Mouse (Mus musculus) hindbrain, embryonic 11.5 days (tissue): ENCODE results near the gene Amn. TPM values are rescaled to one million over a fixed set of nuclear protein-coding genes. Genes with fewer than 3 reads are reported as not detected.
A peak's percentile ranks its signal among the peaks of the same experiment; 100 is the strongest.

Experiments
- ATAC-seq: fragments of 200-750 bp; cut with Nextera tagmentation; 2 replicates; pipeline ENCODE4 v1.8.0; 2017; ENCODE audit warnings: mild to moderate bottlenecking, moderate TSS enrichment, moderate library complexity; ENCODE audit not compliant: low FRiP score
- DNase-seq: peaks from one replicate; pipeline ENCODE4 v3.0.0-alpha.2; 2015; ENCODE audit warnings: low spot score
- H3K27ac ChIP-seq: fragments of 300-500 bp; sonication (generic); 2 replicates; pipeline ENCODE4 v1.5.1; 2014; ENCODE audit warnings: mild to moderate bottlenecking, low read depth, low read length
- H3K27me3 ChIP-seq: fragments of 300-500 bp; sonication (generic); 2 replicates; pipeline ENCODE4 v1.6.1; 2014; ENCODE audit warnings: mild to moderate bottlenecking, low read length, moderate library complexity, mixed read lengths; ENCODE audit not compliant: control insufficient read depth, insufficient read depth
- H3K36me3 ChIP-seq: fragments of 300-500 bp; sonication (generic); 2 replicates; pipeline ENCODE4 v1.6.1; 2014; ENCODE audit warnings: mild to moderate bottlenecking, low read length, moderate library complexity, mixed read lengths; ENCODE audit not compliant: control insufficient read depth, insufficient read depth
- H3K4me1 ChIP-seq: fragments of 300-500 bp; sonication (generic); replicated peaks from 2 replicates; pipeline ENCODE4 v1.6.1; 2014; ENCODE audit warnings: low read length, mixed read lengths; ENCODE audit not compliant: control insufficient read depth, insufficient read depth
- H3K4me2 ChIP-seq: fragments of 300-500 bp; sonication (generic); replicated peaks from 2 replicates; pipeline ENCODE4 v1.6.1; 2014; ENCODE audit warnings: mild to moderate bottlenecking, low read depth, low read length
- H3K4me3 ChIP-seq: fragments of 300-500 bp; sonication (generic); 2 replicates; pipeline ENCODE4 v1.5.1; 2014; ENCODE audit warnings: low read depth, low read length
- H3K9ac ChIP-seq: fragments of 300-500 bp; sonication (generic); 2 replicates; pipeline ENCODE4 v1.6.1; 2014; ENCODE audit warnings: low read depth, low read length
- H3K9me3 ChIP-seq: fragments of 300-500 bp; sonication (generic); 2 replicates; pipeline ENCODE4 v1.6.1; 2016; ENCODE audit warnings: low read length; ENCODE audit not compliant: control insufficient read depth
- WGBS: fragments of 180-500 bp; shearing (Covaris S2); extraction: QIAGEN DNeasy Blood & Tissue Kit; methylation state at CpG from one replicate; pipeline ENCODE4 v1.1.7; 2014; 5-methylcytosine and 5-hydroxymethylcytosine counted together
- polyA plus RNA-seq: library from polyadenylated mRNA; unstranded; fragments of >200 nt; fragmentation: Nextera tagmentation; extraction: Ambion mirVana; gene quantifications from 2 replicates; pipeline ENCODE4 v1.2.1, GENCODE M21; 2014

The Amn gene
- polyA plus RNA-seq, 1 experiment from 2014 or later = 0.76 TPM

DNA sequence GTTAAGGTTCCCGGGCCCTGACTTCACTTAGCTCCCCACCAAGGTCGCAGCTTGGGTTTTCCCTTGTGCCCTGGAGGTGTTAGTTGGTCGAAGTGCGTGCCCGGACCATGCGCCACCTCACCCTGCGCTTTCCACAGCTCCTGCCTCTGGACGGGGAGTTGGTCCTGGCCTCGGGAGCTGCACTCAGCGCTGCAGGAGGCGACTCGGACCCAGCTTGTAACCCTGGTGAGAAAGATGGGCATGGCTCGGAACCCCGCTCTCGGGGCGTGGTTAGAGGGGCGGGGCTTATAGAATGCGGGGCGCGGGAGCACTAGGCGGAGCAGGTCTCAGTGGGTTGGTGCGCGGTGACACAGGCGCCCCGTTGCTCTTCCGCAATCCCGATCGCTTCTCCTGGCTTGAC lies 3.1 kb downstream of the Amn start:
- Histone ChIP-seq H3K27ac (no peak overlapping the region), H3K36me3 (no peaks in the 10 kb centered on the region), H3K4me1 (peaks cover 15% of the 10 kb centered on the region), H3K4me3 (peak overlapping the region; percentile 35), H3K9ac (no peak overlapping the region), H3K4me2 (peak overlapping the region; percentile 69), H3K9me3 (no peaks in the 10 kb centered on the region), H3K27me3 (peaks cover 77% of the 10 kb centered on the region)
- DNase-seq = peak; percentile 38
- 4% methylated on average over 28 of the region's 28 CpGs for WGBS
- no peak for ATAC-seq

DNA sequence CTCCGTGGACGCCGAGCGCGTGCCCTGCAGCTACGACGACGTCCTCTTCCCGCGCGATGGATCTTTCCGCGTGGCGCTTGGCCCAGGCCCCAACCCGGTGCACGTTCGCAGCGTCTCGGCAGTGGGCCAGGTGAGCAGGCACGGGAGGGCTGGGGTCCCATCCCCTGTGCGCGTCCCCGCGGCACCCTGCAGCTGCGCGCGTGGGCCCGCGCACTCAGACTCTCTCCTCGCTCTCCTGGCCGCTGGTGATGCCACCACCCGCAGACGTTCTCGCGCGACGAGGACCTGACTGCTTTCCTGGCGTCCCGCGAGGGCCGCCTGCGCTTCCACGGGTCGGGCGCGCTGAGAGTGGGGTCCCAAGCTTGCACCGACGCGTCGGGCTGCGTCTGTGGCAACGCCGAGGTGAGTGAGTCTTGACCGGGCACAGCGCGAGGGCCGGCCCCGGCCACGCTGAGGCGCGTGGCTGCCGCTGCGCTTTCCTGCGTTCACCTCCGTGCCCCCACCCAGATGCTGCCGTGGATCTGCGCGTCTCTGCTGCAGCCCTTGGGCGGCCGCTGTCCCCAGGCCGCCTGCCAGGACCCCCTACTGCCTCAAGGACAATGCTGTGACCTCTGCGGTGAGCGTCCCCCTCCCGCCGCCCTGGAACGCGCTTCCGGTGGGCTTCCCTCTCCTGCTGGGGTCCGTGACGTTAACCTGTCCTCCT lies 3.7 kb downstream of the Amn start:
- Histone ChIP-seq H3K36me3 (no peaks in the 10 kb centered on the region), H3K4me3 (peak overlapping the region; percentile 35), H3K27ac (no peak overlapping the region), H3K9me3 (no peaks in the 10 kb centered on the region), H3K9ac (peak overlapping the region; percentile 31; the same call in 1 of the 2 replicates), H3K4me1 (peaks cover 15% of the 10 kb centered on the region), H3K4me2 (peak overlapping the region; percentile 69), H3K27me3 (peaks cover 75% of the 10 kb centered on the region)
- peak; percentile 40 for DNase-seq
- no peak for ATAC-seq
- 3% methylated on average over 80 of the region's 80 CpGs for WGBS

GRCm38 (mm10) chr12:111275150-111275841 lies 4.4 kb downstream of the Amn start:
- peaks cover 68% of the 10 kb centered on the region for H3K27me3 ChIP-seq
- peaks cover 15% of the 10 kb centered on the region for H3K4me1 ChIP-seq
- H3K9ac ChIP-seq = peak overlapping the region; percentile 31; the same call in 1 of the 2 replicates
- H3K9me3 ChIP-seq = no peaks in the 10 kb centered on the region
- no peak overlapping the region for H3K27ac ChIP-seq
- no peaks in the 10 kb centered on the region for H3K36me3 ChIP-seq
- H3K4me2 ChIP-seq = peak overlapping the region; percentile 69
- DNase-seq = peak; percentile 44
- under 1% methylated on average over 53 of the region's 58 CpGs for WGBS
- no peak for ATAC-seq
- peak overlapping the region; percentile 35 for H3K4me3 ChIP-seq

GRCm38 (mm10) chr12:111276371-111276770 lies 5.5 kb downstream of the Amn start:
- DNase-seq (no peak), ATAC-seq (no peak)
- Histone ChIP-seq H3K9ac (no peak overlapping the region), H3K36me3 (no peaks in the 10 kb centered on the region), H3K27me3 (peaks cover 57% of the 10 kb centered on the region), H3K4me1 (peaks cover 15% of the 10 kb centered on the region), H3K4me3 (no peak overlapping the region), H3K27ac (no peak overlapping the region), H3K4me2 (no peak overlapping the region), H3K9me3 (no peaks in the 10 kb centered on the region)
- WGBS = 53% methylated on average over 6 of the region's 6 CpGs

- Histone ChIP-seq H3K4me1 (0 out of 2 replicates have a peak, but pooled peaks cover 2% of the 10 kb centered on the region), H3K27ac (no peak overlapping the region), H3K4me3 (no peak overlapping the region), H3K9ac (no peak overlapping the region), H3K9me3 (no peaks in the 10 kb centered on the region), H3K4me2 (no peak overlapping the region; the same call in 1 of the 2 replicates), H3K36me3 (no peaks in the 10 kb centered on the region), H3K27me3 (no peaks in the 10 kb centered on the region)
- DNase-seq (no peak), ATAC-seq (no peak)
- WGBS = 68% methylated on average over 4 of the region's 4 CpGs
Measured at GRCm38 (mm10) chr12:111283573-111283972, 12.7 kb downstream of the Amn start.

DNA sequence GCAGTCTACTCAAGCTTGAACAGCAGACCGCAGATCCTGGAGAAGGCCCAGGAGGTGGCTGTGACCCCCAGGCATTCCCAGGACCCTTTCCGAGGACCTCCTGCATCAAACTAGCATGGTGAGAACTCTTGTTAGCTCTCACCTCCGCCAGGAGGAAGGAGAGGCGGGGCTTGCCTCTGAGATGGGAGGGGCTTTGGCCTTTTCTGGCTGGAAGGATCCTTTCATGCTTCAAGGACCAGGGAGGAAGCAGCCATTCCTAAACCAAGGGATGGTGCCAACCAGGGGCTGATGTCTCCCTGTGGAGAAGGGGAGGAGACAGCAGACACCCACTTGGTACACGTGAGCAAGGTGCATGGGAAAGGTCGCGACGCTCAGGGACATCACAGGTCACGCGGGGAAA lies 13.6 kb downstream of the Amn start:
- ATAC-seq (no peak), DNase-seq (no peak)
- H3K4me3 ChIP-seq = no peak overlapping the region
- H3K9ac ChIP-seq = no peak overlapping the region
- WGBS = 31% methylated on average over 10 of the region's 10 CpGs
- H3K36me3 ChIP-seq = no peaks in the 10 kb centered on the region
- no peaks in the 10 kb centered on the region for H3K27me3 ChIP-seq
- H3K9me3 ChIP-seq = no peaks in the 10 kb centered on the region
- no peak overlapping the region for H3K27ac ChIP-seq
- peak overlapping the region; percentile 21; the same call in 1 of the 2 replicates for H3K4me2 ChIP-seq
- H3K4me1 ChIP-seq = 0 out of 2 replicates have a peak, but pooled peaks cover 2% of the 10 kb centered on the region

DNA sequence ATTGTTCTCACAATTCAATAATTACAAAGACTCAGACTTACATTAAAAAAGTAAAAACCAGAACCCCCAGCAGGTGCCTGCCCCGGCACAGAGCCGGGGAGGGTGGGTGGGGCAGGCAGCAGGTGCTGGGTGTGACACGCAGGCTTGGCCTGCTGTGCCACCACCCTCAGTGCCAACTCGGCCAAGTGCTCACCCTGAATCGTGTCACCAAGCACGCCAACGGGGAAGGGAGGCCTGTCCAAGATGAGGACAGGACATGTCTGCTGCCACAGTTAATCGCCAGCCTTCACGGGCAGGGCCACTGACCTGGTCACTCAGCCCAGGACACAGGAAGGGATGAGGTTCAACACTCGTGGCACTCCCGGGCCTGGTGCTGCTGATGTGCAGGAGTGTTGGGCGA lies 22.1 kb downstream of the Amn start:
- Histone ChIP-seq H3K27ac (no peak overlapping the region), H3K36me3 (peaks cover 13% of the 10 kb centered on the region), H3K4me3 (no peak overlapping the region), H3K27me3 (no peaks in the 10 kb centered on the region), H3K9ac (no peak overlapping the region), H3K4me1 (no peaks in the 10 kb centered on the region), H3K9me3 (no peaks in the 10 kb centered on the region), H3K4me2 (no peak overlapping the region)
- DNase-seq (no peak), ATAC-seq (no peak)
- 89% methylated on average over 12 of the region's 12 CpGs for WGBS

GRCm38 (mm10) chr12:111301322-111302017 lies 30.6 kb downstream of the Amn start:
- H3K4me1 ChIP-seq = no peaks in the 10 kb centered on the region
- DNase-seq (no peak), ATAC-seq (no peak)
- no peak overlapping the region for H3K4me3 ChIP-seq
- H3K27ac ChIP-seq = no peak overlapping the region
- no peak overlapping the region for H3K4me2 ChIP-seq
- no peaks in the 10 kb centered on the region for H3K27me3 ChIP-seq
- no peaks in the 10 kb centered on the region for H3K9me3 ChIP-seq
- H3K36me3 ChIP-seq = peaks cover 21% of the 10 kb centered on the region
- WGBS = 95% methylated on average over 27 of the region's 27 CpGs
- H3K9ac ChIP-seq = no peak overlapping the region
